Mouse (Mus musculus) right cerebral cortex, postnatal 14 days (tissue): Measurements from ENCODE around the gene Plpp2.

Source experiments
- DNase-seq: peaks from one replicate; pipeline ENCODE4 v3.0.0; 2022

Plpp2 gene

GRCm38 (mm10) chr10:79548971-79549723 lies 15.6 kb upstream of the Plpp2 start:
- no peak for DNase-seq

- DNase-seq, result no peak
Measured at GRCm38 (mm10) chr10:79548546-79548945, 14.9 kb upstream of the Plpp2 start.

GRCm38 (mm10) chr10:79547148-79547675 lies 13.6 kb upstream of the Plpp2 start:
- no peak for DNase-seq

GRCm38 (mm10) chr10:79546483-79546882 lies 12.9 kb upstream of the Plpp2 start:
- DNase-seq, result no peak

GRCm38 (mm10) chr10:79545891-79546290 lies 12.3 kb upstream of the Plpp2 start:
- DNase-seq, result no peak

GRCm38 (mm10) chr10:79544631-79545030 lies 11.0 kb upstream of the Plpp2 start:
- no peak for DNase-seq

GRCm38 (mm10) chr10:79543884-79544597 lies 10.4 kb upstream of the Plpp2 start:
- no peak for DNase-seq

GRCm38 (mm10) chr10:79542171-79542570 lies 8.6 kb upstream of the Plpp2 start:
- no peak for DNase-seq

GRCm38 (mm10) chr10:79541522-79541921 lies 7.9 kb upstream of the Plpp2 start:
- DNase-seq, result no peak

- DNase-seq, result no peak
Measured at GRCm38 (mm10) chr10:79540746-79541145, 7.2 kb upstream of the Plpp2 start.

GRCm38 (mm10) chr10:79539701-79540495 lies 6.3 kb upstream of the Plpp2 start:
- no peak for DNase-seq

GRCm38 (mm10) chr10:79538873-79539272 lies 5.3 kb upstream of the Plpp2 start:
- DNase-seq, result no peak

- DNase-seq, result no peak
Measured at GRCm38 (mm10) chr10:79538323-79538722, 4.7 kb upstream of the Plpp2 start.

GRCm38 (mm10) chr10:79537781-79538180 lies 4.2 kb upstream of the Plpp2 start:
- no peak for DNase-seq

- no peak for DNase-seq
Measured at GRCm38 (mm10) chr10:79537271-79537670, 3.7 kb upstream of the Plpp2 start.

- no peak for DNase-seq
Measured at GRCm38 (mm10) chr10:79536461-79537080, 3.0 kb upstream of the Plpp2 start.

- no peak for DNase-seq
Measured at GRCm38 (mm10) chr10:79535431-79535830, 1.8 kb upstream of the Plpp2 start.

- DNase-seq, result no peak
Measured at GRCm38 (mm10) chr10:79534426-79534825, 830 bp upstream of the Plpp2 start.

GRCm38 (mm10) chr10:79532678-79533077 lies 918 bp downstream of the Plpp2 start:
- no peak for DNase-seq

GRCm38 (mm10) chr10:79531593-79531992 lies 2.0 kb downstream of the Plpp2 start:
- no peak for DNase-seq

GRCm38 (mm10) chr10:79530721-79531120 lies 2.9 kb downstream of the Plpp2 start:
- DNase-seq, result no peak

GRCm38 (mm10) chr10:79530241-79530640 lies 3.4 kb downstream of the Plpp2 start:
- no peak for DNase-seq

- no peak for DNase-seq
Measured at GRCm38 (mm10) chr10:79528081-79528480, 5.5 kb downstream of the Plpp2 start.
